Mouse (Mus musculus): Measurements from ENCODE around the gene Lactb.

Gene Lactb

DNA sequence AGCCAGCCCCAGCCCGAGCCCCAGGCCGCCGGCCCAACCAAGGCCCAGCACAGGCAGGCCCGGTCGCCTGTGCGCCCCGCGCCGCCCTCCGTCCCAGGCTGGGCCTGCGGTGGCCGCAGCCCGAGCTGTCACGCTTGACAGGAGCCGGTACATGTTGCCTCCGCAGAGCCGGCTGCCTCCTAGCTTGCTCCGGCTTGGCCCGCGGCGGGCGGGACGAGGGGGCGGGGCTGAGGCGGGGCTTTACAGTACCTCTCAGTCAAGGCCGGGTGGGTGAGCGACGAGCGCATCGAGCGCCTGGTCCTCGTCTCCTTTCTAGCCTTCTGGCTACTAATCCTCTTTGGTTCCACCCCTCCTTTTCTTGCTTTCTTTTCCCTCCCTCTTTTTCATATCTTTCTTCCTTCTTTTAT is at the start of gene Lactb:
Lactb (minus strand) TSS at position 246 of the 407 bp plus-strand sequence.
- DNase-seq (ENCODE audit: extremely low spot score, low spot score), result peak; percentile 94

DNA sequence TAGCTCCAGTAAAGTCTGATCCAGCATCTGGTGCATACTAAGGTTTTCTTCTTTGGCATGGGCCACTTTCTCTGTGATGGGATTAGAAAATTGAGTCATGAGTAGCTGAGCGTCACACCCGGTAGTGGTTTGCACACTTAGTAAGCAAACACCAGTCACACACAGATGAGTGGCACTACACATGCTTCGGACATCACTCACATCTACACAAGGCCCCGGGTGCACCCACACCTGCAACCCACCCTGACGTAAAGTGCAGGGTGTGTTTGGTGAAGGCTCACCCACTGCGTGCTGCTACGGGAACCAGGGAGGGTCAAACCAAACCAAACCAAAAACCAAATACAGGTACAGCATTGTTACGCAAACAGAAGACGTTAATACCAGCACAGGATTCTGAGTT is 48.1 kb upstream of the Lactb start:
- no peak for DNase-seq (ENCODE audit: extremely low spot score, low spot score)

DNA sequence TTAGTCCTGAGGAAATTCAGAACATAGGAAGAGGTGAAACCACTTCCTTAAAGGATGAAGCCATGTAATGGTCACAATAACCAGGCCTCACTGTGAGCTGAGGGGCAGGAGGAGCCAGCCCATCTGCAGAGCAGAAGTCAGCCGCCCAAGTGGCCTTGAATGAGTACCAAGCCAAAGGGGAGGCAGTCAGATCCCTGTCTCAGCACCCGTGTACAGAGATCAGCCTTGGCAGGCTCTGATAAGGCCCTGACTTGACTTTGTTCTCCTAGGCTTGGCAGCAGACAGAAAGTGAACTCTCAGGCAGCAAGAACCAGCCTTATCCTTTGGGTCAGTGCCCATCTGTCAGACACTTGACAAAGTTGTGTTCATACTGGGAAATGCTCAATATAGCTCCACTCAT is 44.8 kb upstream of the Lactb start:
- no peak for DNase-seq (ENCODE audit: extremely low spot score, low spot score)

GRCm38 (mm10) chr9:67013501-67013900 is 38.2 kb upstream of the Lactb start:
- DNase-seq (ENCODE audit: extremely low spot score, low spot score), result no peak

- no peak for DNase-seq (ENCODE audit: extremely low spot score, low spot score)
Observed at GRCm38 (mm10) chr9:67012470-67012869, 37.2 kb upstream of the Lactb start.

GRCm38 (mm10) chr9:67011483-67011882 is 36.2 kb upstream of the Lactb start:
- DNase-seq (ENCODE audit: extremely low spot score, low spot score), result no peak

GRCm38 (mm10) chr9:67008781-67009180 is 33.5 kb upstream of the Lactb start:
- peak; percentile 47 for DNase-seq (ENCODE audit: extremely low spot score, low spot score)

GRCm38 (mm10) chr9:67006376-67006775 is 31.1 kb upstream of the Lactb start:
- no peak for DNase-seq (ENCODE audit: extremely low spot score, low spot score)

DNA sequence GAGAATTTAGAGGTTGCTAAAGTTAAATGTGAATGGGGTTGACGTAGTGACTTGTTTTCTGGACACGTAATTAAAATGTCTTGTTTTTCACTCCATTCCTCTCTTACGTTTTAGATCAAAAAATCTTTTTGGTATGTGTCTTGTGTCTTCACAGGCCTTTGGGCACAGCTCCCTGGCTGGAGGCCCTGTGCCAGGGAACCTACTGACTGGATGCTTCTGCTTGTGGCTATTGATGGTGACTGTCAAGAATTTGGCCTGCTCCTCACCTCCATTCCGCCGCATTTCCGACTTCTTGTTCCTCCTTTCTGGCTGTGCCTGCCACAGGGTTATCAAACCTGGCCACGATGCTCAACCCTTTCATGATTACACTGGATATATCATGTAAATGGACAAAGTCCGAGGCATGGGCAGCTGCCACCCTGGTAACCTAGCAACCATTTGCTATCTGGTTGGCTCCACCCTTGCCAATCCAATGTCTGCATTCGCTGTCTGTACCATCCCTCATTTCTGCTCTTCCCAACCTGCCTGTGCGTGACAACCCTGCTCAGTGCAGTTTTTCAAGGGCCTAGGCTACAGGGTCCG is 30.0 kb upstream of the Lactb start:
- no peak for DNase-seq (ENCODE audit: extremely low spot score, low spot score)

- DNase-seq (ENCODE audit: extremely low spot score, low spot score), result no peak
Observed at GRCm38 (mm10) chr9:67003656-67004055, 28.4 kb upstream of the Lactb start.

DNA sequence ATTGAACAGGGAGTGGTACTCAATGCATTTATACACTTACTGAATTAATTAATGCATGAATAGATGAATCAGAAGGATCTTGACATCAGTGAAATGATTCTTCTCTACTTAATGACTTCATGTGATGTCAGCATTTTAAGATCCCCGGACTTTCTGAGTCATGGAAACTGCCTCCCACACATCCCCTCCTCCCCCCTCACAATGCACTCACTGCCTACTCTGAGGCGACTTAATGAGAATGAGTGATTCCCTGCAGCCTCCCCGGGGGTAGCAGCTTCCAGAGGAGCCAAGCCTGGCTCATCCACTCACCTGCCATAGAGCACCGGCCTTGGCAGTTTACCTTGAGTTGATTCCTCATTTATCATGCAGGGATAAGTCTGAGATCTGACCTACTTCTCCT is 27.9 kb upstream of the Lactb start:
- no peak for DNase-seq (ENCODE audit: extremely low spot score, low spot score)

- no peak for DNase-seq (ENCODE audit: extremely low spot score, low spot score)
Observed at GRCm38 (mm10) chr9:67001506-67001905, 26.2 kb upstream of the Lactb start.

DNA sequence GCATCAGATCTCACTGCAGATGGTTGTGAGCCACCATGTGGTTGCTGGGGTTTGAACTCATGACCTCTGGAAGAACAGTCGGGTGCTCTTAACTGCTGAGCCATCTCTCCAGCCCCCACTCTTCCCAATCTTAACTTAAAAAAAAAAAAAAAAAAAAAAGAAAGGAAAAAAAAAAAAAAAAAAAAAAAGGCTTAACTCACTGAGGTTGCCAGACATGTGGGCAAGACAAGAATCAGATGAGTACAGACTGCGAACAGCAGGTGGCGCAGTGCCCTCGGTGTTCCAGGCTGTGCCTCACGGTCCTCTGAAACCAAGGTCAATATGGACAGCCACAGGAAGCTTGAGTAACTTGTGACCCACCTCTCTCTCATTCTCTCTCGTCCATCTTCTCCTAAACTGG is 25.8 kb upstream of the Lactb start:
- peak; percentile 87 for DNase-seq (ENCODE audit: extremely low spot score, low spot score)

DNA sequence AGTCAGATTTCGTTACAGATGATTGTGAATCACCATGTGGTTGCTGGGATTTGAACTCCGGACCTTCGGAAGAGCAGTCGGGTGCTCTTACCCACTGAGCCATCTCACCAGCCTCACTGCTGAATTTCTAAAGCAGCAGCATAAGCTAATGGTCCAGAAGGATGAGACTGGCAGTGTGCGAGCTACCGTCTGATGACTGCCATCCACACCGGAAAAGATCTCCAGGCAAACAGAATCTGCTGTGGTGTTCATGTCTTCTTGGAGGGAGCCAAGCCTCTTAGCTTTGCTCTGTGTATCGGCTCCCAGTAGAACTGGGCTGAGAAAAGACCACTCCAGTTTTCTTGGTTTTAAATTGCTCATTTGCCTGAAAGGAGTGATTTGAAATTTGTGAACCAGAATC is 24.4 kb upstream of the Lactb start:
- no peak for DNase-seq (ENCODE audit: extremely low spot score, low spot score)

DNA sequence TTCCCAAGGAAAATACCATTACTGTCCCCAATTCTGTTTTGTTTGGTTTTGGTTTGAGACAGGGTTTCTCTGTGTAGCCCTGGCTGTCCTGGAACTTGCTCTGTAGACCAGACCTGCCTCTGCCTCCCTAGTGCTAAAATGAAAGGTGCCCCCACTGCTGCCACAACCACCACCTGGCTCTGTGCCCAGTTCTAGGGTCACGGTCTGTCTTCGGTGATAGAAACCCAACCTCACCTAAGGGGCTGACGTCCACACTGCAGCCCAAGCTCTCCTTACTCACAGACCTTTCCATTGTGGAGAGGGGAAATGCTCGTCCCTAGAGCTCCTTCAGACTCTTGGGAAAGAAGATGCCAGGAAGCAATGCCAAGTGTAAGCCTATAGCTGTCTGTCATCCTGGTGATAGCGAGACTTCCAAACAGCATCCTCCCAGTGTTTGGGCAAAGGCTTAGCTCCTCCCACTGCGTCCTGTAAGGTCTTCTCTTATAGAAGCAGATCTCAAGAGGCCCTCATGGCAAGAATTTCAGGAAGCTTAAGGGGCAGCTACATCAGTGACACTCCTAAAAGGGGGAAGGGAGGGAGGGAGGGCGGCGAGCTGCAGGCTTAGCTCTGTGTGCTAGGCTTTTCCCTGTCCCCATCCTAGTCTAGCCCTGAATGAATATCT is 16.6 kb upstream of the Lactb start:
- no peak for DNase-seq (ENCODE audit: extremely low spot score, low spot score)

DNA sequence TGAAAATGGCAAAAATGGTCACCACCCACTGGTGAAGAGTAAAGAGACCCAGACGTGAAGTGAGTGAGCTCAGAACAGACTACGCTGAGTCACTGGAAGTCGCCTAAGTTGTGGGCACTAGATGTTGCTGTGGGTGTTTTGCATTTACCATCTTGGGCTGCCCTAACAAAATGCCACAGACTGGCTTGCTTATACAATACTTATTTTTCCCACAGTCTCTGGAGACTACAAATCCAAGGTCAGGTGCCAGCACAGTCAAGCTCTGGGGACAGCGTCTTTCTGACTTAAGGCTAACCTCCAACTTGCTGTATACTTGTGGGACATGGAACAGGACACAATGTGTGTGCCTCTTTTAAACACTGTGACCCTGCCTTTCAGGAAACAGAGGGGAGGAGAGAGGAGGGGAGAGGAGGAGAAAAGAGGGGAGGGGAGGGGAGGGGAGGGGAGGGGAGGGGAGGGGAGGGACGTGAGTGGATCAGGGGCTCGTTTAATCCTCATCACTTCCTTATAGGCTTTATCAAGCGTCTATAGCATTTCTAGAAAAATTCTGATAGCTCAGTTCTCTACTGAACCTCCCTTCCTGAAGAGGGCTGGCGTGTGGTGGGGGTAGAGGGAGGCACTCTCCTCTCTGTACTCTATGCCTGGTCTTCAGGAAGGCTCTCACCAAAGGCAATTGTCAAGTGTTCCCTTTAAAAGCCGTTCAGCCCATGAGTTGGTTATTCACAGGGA is 15.9 kb upstream of the Lactb start:
- no peak for DNase-seq (ENCODE audit: extremely low spot score, low spot score)

DNA sequence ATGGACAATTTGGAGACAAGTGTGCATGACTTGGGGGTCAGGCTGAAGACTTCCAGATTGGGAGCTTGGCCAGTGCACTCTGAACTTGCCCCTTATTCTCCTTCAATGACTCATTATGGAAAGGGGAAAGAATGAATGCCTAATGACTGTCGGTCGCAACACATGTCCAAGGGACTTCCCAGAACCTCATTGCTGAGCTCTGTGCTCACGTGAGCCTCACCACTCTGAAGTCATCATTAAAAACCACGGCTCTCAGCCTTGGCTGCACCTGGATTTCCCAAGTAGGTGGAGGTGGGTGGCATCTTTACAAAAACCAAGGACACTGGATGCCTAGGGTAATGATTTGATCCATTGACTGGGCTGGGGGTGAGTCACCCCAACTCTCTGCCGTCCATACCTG is 14.8 kb upstream of the Lactb start:
- DNase-seq (ENCODE audit: extremely low spot score, low spot score), result no peak

GRCm38 (mm10) chr9:66989581-66989980 is 14.3 kb upstream of the Lactb start:
- DNase-seq (ENCODE audit: extremely low spot score, low spot score), result no peak

DNA sequence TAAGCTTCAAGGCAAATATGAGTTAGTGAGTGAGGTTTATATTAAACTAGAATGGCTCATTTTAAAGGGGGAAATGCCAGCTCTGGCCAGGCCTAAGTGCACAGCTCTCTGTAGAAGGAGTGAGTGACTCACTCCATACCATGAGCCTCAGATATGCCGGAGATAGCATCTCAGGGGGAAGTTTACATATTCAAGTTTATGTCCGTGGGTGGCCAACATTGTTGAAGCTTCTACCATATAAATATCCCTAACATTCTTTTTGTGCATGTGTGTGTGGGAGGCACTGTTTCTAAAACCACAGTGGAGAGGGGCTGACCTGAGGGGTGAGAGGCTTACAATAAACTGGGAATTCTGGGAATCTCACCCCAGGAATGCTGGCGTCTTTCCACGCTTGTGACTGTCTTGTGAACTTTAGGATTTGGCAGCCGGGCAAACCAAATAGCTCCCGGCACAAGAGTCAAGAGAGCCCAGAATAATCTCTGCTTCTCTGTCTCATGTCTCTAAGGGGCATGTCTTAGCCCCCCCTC is 13.7 kb upstream of the Lactb start:
- DNase-seq (ENCODE audit: extremely low spot score, low spot score), result no peak

DNA sequence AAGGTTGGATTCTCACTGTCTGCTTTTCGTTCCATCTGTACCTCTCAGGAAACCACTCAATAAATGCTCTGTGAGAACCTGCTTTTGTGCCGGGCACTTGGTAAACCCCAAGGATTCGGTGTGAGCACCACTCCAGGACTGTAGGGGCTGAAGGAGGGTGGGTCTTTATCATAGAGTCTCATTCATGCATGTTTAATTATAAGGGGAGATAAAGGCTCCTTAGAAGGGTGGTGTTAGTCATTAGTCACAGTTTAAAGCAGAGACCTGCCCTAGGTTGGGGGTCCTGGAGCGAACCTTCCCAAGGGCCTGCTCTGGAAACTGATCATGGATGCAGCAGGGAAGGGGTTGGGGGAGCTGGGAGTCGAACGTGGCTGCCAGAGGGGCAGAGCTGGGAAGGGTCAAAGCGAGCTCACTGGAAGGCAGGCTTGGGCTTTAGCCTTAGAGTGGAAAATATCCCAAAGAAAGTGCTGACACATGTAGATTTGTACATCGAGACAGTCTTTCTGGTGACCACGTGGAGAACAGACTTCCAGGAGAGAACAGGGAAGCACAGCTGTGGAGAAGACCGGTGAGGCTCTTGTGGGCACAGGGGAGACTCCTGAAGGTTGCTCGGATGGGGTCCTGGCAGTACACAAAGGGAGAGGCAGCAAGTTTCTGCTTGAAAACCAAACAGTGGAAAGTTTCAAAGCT is 13.1 kb upstream of the Lactb start:
- no peak for DNase-seq (ENCODE audit: extremely low spot score, low spot score)

- DNase-seq (ENCODE audit: extremely low spot score, low spot score), result no peak
Observed at GRCm38 (mm10) chr9:66985377-66985776, 10.1 kb upstream of the Lactb start.

- no peak for DNase-seq (ENCODE audit: extremely low spot score, low spot score)
Observed at GRCm38 (mm10) chr9:66982085-66982484, 6.8 kb upstream of the Lactb start.

Measured in neural tube, embryonic 10.5 days (tissue).